Mouse (Mus musculus) mature B cell (primary cell): ENCODE results near the gene Fbxo34.
"Not testable (repeated sequence)": the region's sequence is repeated elsewhere in the genome, so short reads cannot be mapped to it uniquely, and the experiment has no call there.

Source experiments
- in situ Hi-C: fragments of 300-500 bp; cut with MboI; formaldehyde crosslinking; loops from 2 replicates; pipeline ENCODE4 v1.14.3; 2019

Gene Fbxo34

DNA sequence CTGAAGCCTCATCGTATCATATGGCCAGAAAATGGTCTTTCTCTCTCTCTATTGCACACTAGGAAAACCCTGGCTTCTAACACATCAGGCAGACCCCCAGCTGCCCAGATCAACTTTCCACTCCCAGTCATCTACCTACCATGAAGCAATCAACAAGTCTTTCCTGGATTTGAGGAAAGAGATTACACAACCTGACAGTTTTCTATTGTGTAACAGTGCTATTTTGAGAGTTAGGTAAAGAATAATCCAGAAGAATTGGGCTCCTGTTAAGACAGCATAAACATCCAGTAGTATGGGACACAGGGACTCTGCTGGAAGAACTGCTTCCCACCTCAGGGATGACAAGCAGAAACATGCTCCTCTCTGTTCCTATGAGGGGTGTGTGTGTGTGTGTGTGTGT is 112.3 kb downstream of the Fbxo34 start:
- in situ Hi-C loops, result no loop called here

DNA sequence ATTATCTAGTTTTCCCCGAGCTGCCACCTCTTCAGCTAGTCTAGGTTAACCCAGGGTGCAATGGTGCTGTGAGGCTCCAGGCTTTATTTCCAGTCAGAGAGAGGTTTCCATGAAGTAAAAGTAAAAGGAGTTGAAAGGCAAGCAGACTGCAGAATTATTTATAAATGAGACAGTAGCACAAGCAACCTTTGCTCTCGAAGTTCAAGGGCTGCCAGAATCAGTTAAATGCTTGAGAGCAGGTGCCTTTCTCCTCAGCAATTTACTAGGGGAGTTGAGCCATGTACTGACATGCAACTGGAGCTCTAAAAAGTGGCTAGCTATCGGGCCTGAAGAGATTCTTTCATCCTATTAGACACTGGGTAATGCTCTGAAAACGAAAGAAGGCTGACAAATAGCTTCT is 112.9 kb downstream of the Fbxo34 start:
- in situ Hi-C loops, result no loop called here

DNA sequence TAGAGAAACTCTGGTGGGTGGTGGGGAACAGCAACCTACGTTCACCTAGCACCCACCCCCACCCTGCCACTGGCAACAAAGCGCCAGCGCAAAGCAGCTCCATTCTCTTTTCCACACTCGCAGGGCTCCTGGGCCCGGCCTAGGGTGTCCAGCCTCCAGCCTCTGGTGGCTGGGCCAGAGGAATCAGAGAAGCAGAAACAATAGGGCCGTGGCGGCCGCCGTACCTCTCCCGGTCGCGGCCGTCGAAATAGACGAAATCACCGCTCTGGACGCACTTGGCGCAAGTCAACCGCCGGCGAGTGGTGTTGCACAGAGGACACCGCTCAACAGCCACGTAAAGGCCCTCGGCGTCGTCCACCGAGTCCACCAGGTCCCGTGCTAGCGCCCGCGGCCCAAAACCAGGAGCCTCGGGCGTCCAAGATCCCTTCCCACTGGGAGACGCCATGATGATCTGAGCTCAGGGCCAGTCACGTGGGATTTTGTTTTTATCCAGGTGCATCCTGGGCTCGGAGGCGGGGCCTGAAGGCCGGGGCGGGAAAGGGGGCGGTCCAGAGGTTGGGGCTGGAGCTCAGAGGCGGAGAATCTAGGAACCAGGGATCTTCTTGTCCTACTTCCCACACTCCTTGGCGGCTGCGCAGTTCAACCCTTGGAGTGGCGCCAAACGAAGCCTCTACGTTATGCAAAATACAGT is 117.9 kb downstream of the Fbxo34 start:
- in situ Hi-C loops, result no loop called here

DNA sequence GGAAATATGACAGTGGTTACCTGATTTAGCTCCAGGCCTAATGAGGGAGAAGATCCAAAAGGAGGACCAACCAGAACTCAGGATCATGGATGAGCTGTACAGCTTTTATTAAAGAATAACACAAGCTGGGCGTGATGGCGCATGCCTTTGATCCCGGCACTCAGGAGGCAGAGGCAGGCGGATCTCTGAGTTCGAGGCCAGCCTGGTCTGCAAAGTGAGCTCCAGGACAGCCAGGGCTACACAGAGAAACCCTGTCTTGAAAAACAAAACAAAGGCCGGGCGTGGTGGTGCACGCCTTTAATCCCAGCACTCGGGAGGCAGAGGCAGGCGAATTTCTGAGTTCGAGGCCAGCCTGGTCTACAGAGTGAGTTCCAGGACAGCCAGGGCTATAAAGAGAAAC is 120.3 kb downstream of the Fbxo34 start, which contains the start of gene Atg14:
Gene Atg14, minus strand, starts transcription at position 101 of the 400 bp plus-strand sequence.
- in situ Hi-C loops, result not testable (repeated sequence)

DNA sequence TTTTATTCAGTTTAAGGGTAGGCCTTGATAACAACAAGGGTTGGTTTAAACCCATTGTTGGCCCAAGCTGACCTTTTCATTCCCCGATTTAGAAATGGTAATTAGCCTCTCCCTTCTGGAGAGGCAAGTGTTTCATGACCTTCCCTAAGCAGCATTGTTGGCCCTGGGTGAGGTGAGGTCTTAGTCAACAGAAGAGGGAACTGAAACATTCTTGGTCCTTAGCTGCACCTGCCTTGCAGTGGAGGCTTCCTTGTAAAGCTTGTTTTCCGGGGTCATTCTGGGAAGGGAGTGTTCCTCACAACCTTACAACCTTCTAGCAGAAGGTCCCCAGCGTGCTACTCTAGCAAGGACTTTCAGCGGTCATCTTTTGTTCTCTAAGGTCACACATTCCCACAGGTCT is 122.5 kb downstream of the Fbxo34 start:
- in situ Hi-C loops, result no loop called here

DNA sequence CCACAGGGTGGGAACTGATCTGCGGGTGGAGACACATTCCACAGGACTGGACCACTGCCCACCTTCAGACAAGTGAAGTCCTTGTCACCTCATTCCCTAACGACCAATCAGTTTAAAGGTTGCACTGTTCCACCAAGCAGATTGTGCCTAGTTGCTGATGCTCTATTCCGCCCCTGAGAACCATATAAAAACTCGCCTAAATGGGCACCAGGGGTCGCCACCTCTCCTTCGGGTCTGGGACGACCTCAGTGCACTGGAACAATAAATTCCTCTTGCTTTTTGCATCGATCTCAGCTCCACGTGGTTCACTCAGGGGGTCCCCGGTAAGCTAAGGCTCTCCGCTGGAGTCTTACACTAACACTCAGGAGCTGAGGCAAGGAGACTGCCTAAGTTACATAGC is 124.5 kb downstream of the Fbxo34 start:
- in situ Hi-C loops, result no loop called here

DNA sequence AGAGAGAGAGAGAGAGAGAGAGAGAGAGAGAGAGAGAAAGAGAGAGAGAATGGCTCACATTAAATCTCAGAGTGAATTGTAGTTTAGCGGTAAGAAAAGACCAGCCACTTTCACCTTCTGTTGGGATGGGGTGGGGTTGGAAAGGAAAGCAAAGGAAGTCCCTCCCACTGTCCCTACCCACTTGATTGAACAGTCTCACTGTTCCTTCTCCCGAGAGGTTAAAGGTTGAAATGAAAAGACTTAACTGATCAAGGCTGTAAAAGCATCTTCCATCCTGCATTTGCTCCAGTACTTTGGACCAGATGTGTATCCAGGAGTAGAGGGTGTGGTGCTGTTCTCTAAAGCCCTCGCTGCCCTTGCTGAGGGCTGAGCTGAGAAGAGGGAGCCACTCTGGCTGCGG is 126.5 kb downstream of the Fbxo34 start:
- in situ Hi-C loops, result no loop called here

DNA sequence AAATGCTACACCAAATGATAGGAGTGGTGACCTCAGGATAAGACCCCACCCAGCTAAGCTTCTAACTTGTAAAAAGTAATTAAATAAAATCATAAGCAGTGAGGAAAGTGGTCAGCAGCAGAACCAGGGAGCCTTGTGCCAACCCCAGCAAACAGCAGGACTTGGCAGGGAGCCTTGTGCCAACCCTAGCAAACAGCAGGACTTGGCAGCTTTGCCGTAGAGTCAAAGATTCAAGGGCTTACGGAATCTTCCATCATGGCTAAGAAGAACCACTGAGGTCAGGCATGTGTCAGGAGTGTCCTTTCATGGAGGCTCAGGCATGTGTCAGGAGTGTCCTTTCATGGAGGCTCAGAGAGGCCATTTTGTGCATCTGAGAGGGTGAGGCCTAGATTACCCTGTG is 127.9 kb downstream of the Fbxo34 start:
- in situ Hi-C loops, result no loop called here

DNA sequence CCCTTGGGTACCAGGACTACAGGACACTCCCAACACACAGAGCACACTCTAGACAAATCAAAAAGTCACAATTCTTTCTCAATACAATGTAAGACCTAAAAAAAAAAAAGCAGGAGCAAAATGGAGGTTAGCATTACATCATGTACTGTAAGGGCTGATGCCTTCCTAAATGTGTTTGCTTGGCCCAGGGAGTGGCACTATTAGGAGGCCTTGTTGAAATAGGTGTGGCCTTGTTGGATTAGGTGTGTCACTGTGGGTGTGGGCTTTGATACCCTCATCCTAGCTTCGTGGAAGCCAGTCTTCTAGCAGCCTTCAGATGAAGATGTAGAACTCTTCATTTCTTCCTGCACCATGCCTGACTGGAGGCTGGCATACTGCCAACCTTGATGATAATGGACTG is 131.1 kb downstream of the Fbxo34 start:
- in situ Hi-C loops, result no loop called here
